Mouse (Mus musculus): ENCODE results near the gene Oxa1l. TPM values are rescaled to one million over a fixed set of nuclear protein-coding genes. Genes with fewer than 3 reads are reported as not detected.

The Oxa1l gene
- polyA plus RNA-seq, 1 experiment from 2014 or later = 44.2 TPM

Other genes with a start within 250 kb of the Oxa1l start
- 229 and 237 TPM in 2 replicates for gene Dad1, start 106.7 kb upstream of the Oxa1l start, polyA plus RNA-seq (2014; fragmentation: Nextera tagmentation; extraction: Ambion mirVana)
- 38.3 and 38.4 TPM in 2 replicates for gene Abhd4, start 106.6 kb upstream of the Oxa1l start, polyA plus RNA-seq (2014; fragmentation: Nextera tagmentation; extraction: Ambion mirVana)
- not detected in 2 replicates for gene Olfr49, start 75.9 kb upstream of the Oxa1l start, polyA plus RNA-seq (2014; fragmentation: Nextera tagmentation; extraction: Ambion mirVana)
- 4.3 and 4.7 TPM in 2 replicates for gene Slc7a7, start 56.9 kb downstream of the Oxa1l start, polyA plus RNA-seq (2014; fragmentation: Nextera tagmentation; extraction: Ambion mirVana)
- gene Mrpl52, start 66.1 kb downstream of the Oxa1l start, polyA plus RNA-seq (2014; fragmentation: Nextera tagmentation; extraction: Ambion mirVana) = 238 and 253 TPM in 2 replicates
- 57.4 and 57.5 TPM in 2 replicates for gene Mmp14, start 70.8 kb downstream of the Oxa1l start, polyA plus RNA-seq (2014; fragmentation: Nextera tagmentation; extraction: Ambion mirVana)
- 15.8 and 19.5 TPM in 2 replicates for gene Lrp10, start 103.3 kb downstream of the Oxa1l start, polyA plus RNA-seq (2014; fragmentation: Nextera tagmentation; extraction: Ambion mirVana)
- gene Rem2, start 115.3 kb downstream of the Oxa1l start, polyA plus RNA-seq (2014; fragmentation: Nextera tagmentation; extraction: Ambion mirVana) = 33.6 and 34.4 TPM in 2 replicates
- 137 and 139 TPM in 2 replicates for gene Prmt5, start 156.7 kb downstream of the Oxa1l start, polyA plus RNA-seq (2014; fragmentation: Nextera tagmentation; extraction: Ambion mirVana)
- 35.3 and 41.9 TPM in 2 replicates for gene Haus4, start 193.8 kb downstream of the Oxa1l start, polyA plus RNA-seq (2014; fragmentation: Nextera tagmentation; extraction: Ambion mirVana)
- 24.3 and 25.1 TPM in 2 replicates for gene Ajuba, start 216.7 kb downstream of the Oxa1l start, polyA plus RNA-seq (2014; fragmentation: Nextera tagmentation; extraction: Ambion mirVana)
- 5.9 and 8.5 TPM in 2 replicates for gene 4931414P19Rik, start 245.2 kb downstream of the Oxa1l start, polyA plus RNA-seq (2014; fragmentation: Nextera tagmentation; extraction: Ambion mirVana)

Measured in midbrain, embryonic 11.5 days (tissue).